20 mouse cellular contexts compared by ENCODE assay signal in the genomic region with DNA sequence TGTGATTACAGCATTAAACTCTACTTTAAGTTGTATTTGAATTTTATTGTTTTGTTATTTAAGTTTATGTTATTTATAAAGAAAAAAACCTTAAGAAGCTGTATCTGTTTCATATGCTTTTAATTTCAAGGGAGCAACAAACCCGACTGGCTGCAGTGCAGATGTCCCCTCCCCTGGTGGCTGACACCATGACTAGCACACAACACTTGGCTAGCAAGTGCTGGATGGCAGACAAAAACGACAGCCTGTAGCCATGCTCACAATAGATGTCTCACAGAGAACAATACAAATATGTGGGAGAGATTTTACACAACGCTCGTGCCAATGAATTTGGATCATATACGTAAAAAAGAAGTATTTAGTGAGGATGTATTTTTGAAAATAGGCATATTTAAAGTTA. TPM values are rescaled to one million over a fixed set of nuclear protein-coding genes. Genes with fewer than 3 reads are reported as not detected.
A peak's percentile ranks its signal among the peaks of the same experiment; 100 is the strongest.
DNase-seq lines count a peak whose midpoint lies in the region; ATAC-seq and TF ChIP-seq lines count a peak whose summit lies in the region.
"Had no signal": no experiment of that assay in that cellular context is flagged by ENCODE, and none has a peak within 500 bp of the region (broad histone marks: within the 10 kb centered on the region; RNA-seq: fewer than 3 reads in every experiment).

No protein-coding gene starts in this region.

- H3K4me1 ChIP-seq in heart, adult 2 months (ENCODE audit: control insufficient read depth, insufficient read depth, low read length), result no peaks in the 10 kb centered on the region
- H3K4me1 ChIP-seq in heart, embryonic 12.5 days (replicated peaks), result no peaks in the 10 kb centered on the region
- H3K4me1 ChIP-seq: embryonic facial prominence, embryonic 10.5 days; forebrain, embryonic 13.5 days; hindbrain, embryonic 10.5 days; hindbrain, embryonic 15.5 days had no signal

- peak; percentile 23; the same call in 1 of the 2 replicates for TF ChIP-seq CTCF in heart, adult 2 months (IDR thresholded peaks at IDR 0.05)
- TF ChIP-seq CTCF in brain, embryonic 14.5 days (IDR thresholded peaks at IDR 0.05; ENCODE audit: borderline replicate concordance, extremely low read depth, insufficient read depth, insufficient read length), result peak; percentile 4; the same call in 1 of the 2 replicates

- no peaks in the 10 kb centered on the region for H3K79me2 ChIP-seq in heart, adult 2 months (replicated peaks; ENCODE audit: control insufficient read depth, insufficient read depth, low read length)

- peak; percentile 41 to 63 for DNase-seq in cerebellum, postnatal 10 days
- no peak for DNase-seq in cerebellum, adult 11-12 months
- DNase-seq in heart, adult 2 months, result no peak
- DNase-seq in layer of hippocampus, adult 9-11 months, result peak; percentile 14
- no peak for DNase-seq in layer of hippocampus, adult 8-10 months (ENCODE audit: low spot score in 2 of 2)
- no peak for DNase-seq in brain, embryonic 14.5 days (ENCODE audit: low read depth)
- DNase-seq: adrenal gland, postnatal 14 days; cerebellum, adult 11 months; cerebellum, adult 9-10 months; gastrocnemius, postnatal 36 days had no signal

- no peak overlapping the region for H3K4me2 ChIP-seq in heart, embryonic 12.5 days
- H3K4me2 ChIP-seq: forebrain, embryonic 13.5 days; hindbrain, embryonic 15.5 days had no signal

- no peak overlapping the region for H3K27ac ChIP-seq in heart, adult 2 months
- no peak overlapping the region for H3K27ac ChIP-seq in heart, embryonic 12.5 days (ENCODE audit: poor library complexity, severe bottlenecking)
- H3K27ac ChIP-seq: embryonic facial prominence, embryonic 10.5 days; forebrain, embryonic 13.5 days; hindbrain, embryonic 10.5 days; hindbrain, embryonic 15.5 days had no signal

- no peak for ATAC-seq in heart, embryonic 12.5 days (ENCODE audit: insufficient number of reproducible peaks, low FRiP score)
- ATAC-seq: activated CD4-positive, CD25-positive, alpha-beta regulatory T cell, adult 4 months; forebrain, embryonic 13.5 days; inflammation-experienced regulatory T-cells, adult 6 months; intestine, postnatal 0 days; Patski had no signal

- 63% methylated on average over 5 of the region's 5 CpGs for WGBS in heart, adult 2 months
- WGBS in heart, embryonic 12.5 days, result 63% methylated on average over 5 of the region's 5 CpGs

- H3K4me3 ChIP-seq in heart, adult 2 months, result no peak overlapping the region
- no peak overlapping the region for H3K4me3 ChIP-seq in heart, embryonic 12.5 days
- H3K4me3 ChIP-seq: embryonic facial prominence, embryonic 10.5 days; forebrain, embryonic 13.5 days; hindbrain, embryonic 10.5 days; hindbrain, embryonic 15.5 days had no signal

- no peak for TF ChIP-seq EP300 in heart, adult 2 months (IDR thresholded peaks at IDR 0.05; ENCODE audit: insufficient read depth, low read depth, low read length)

- intact Hi-C loops in heart, adult 2 months (cut with DNase I), result no loop called here

- H3K36me3 ChIP-seq in heart, adult 2 months (ENCODE audit: control insufficient read depth, insufficient read depth, low read length), result no peaks in the 10 kb centered on the region
- H3K36me3 ChIP-seq in heart, embryonic 12.5 days, result no peaks in the 10 kb centered on the region
- H3K36me3 ChIP-seq: embryonic facial prominence, embryonic 10.5 days; hindbrain, embryonic 10.5 days; hindbrain, embryonic 15.5 days had no signal

- H3K9ac ChIP-seq in heart, adult 2 months (ENCODE audit: low read depth, low read length), result no peak overlapping the region
- H3K9ac ChIP-seq in heart, embryonic 12.5 days, result no peak overlapping the region
- H3K9ac ChIP-seq: forebrain, embryonic 13.5 days; hindbrain, embryonic 15.5 days had no signal

- no peaks in the 10 kb centered on the region for H3K27me3 ChIP-seq in heart, adult 2 months (ENCODE audit: control insufficient read depth, insufficient read depth, low read length)
- H3K27me3 ChIP-seq in heart, embryonic 12.5 days (replicated peaks), result no peaks in the 10 kb centered on the region
- H3K27me3 ChIP-seq: forebrain, embryonic 13.5 days; hindbrain, embryonic 15.5 days had no signal

- TF ChIP-seq POLR2A in heart, adult 2 months (IDR thresholded peaks at IDR 0.05; ENCODE audit: insufficient read depth, low read depth, low read length), result no peak
- no peak for TF ChIP-seq POLR2A in brain, embryonic 14.5 days (IDR thresholded peaks at IDR 0.05; ENCODE audit: borderline replicate concordance, extremely low read depth, insufficient read depth, insufficient read length, poor library complexity, severe bottlenecking)

- no peaks in the 10 kb centered on the region for H3K9me3 ChIP-seq in heart, embryonic 12.5 days (replicated peaks)
- H3K9me3 ChIP-seq: embryonic facial prominence, embryonic 10.5 days; forebrain, embryonic 13.5 days; hindbrain, embryonic 10.5 days; hindbrain, embryonic 15.5 days had no signal

RNA-seq across cellular contexts. Expression of a gene that starts 56.0 kb away (rescaled TPM):
- total RNA-seq in heart, adult 2 months (2021), result 1 to 10 TPM; 1.8 to 2.3 TPM
- polyA plus RNA-seq in heart, adult 2 months (2012; rRNA removed), result 0.55 and 2.6 TPM in 2 replicates
- polyA plus RNA-seq in heart, embryonic 12.5 days (2016; fragmentation: Nextera tagmentation; extraction: Ambion mirVana), result 0.73 and 0.85 TPM in 2 replicates
- 1 to 10 TPM in 1 of 4 experiments, under 1 TPM in 3; 0.63 to 1.0 (median 0.72) TPM for total RNA-seq in layer of hippocampus, adult 8-10 months (2022)
- 1.9 and 2.1 TPM in 2 replicates for polyA plus RNA-seq in brain, embryonic 14.5 days (2012; rRNA removed)
- total RNA-seq: MEL had no signal
- polyA plus RNA-seq: inflammation-experienced regulatory T-cells, adult 6 months had no signal

Comparison
In these comparisons a context has a peak if more than half of its experiments do, and no peak if none do; other contexts are left out.
1. DNase-seq: peak in cerebellum, postnatal 10 days (2 of 2) and layer of hippocampus, adult 9-11 months (single experiment); none in cerebellum, adult 11-12 months (single experiment), heart, adult 2 months (0 of 2), layer of hippocampus, adult 8-10 months (0 of 2) and brain, embryonic 14.5 days (single experiment).